Mouse (Mus musculus): ENCODE measurements around the gene Arhgap30. TPM values are rescaled to one million over a fixed set of nuclear protein-coding genes. Genes with fewer than 3 reads are reported as not detected.
A peak's percentile ranks its signal among the peaks of the same experiment; 100 is the strongest.

Arhgap30 gene
- total and polyA plus RNA-seq, 2 experiments from 2014 or later, result 0.65 to 0.81 TPM

DNA sequence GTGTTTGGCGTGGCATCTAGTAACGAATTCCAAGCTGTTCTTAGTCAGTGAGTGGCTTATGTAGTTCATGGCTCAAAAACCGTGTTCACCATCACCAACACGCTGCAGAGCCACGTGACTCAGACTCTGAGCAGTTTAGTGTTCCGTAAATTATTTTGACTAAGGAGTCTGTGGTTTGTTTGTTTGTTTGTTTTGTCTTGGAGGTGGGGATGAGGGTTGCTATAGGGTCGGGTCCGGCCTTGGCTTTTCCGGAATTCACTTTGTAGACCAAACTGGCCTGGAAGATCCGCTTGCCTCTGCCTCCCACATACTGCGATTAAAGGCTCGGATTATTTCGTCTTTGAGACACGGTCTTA lies 42.7 kb upstream of the Arhgap30 start:
- H3K9ac ChIP-seq, result peak overlapping the region; percentile 77
- peaks cover 7% of the 10 kb centered on the region; the same call in 1 of the 2 replicates for H3K9me3 ChIP-seq (ENCODE audit: low read length)
- no peak for TF ChIP-seq CTCF (IDR thresholded peaks at IDR 0.05; ENCODE audit: low read depth)
- peaks cover 16% of the 10 kb centered on the region for H3K4me1 ChIP-seq (ENCODE audit: insufficient read depth)
- ATAC-seq (no peak; the same call in 1 of the 2 replicates), DNase-seq (no peak)
- no peaks in the 10 kb centered on the region for H3K27me3 ChIP-seq (ENCODE audit: insufficient read depth, low read length)
- peaks cover 27% of the 10 kb centered on the region for H3K36me3 ChIP-seq (ENCODE audit: insufficient read depth)
- WGBS, result 2% methylated on average over 14 of the region's 14 CpGs
- peak overlapping the region; percentile 69; the same call in 1 of the 2 replicates for H3K27ac ChIP-seq (ENCODE audit: low read depth, low read length)
- H3K4me3 ChIP-seq (ENCODE audit: low read depth, low read length), result peak overlapping the region; percentile 93
- H3K4me2 ChIP-seq (ENCODE audit: low read depth), result peak overlapping the region; percentile 68

- DNase-seq, result no peak
- Histone ChIP-seq H3K4me1 (ENCODE audit: insufficient read depth) (peaks cover 16% of the 10 kb centered on the region), H3K27me3 (ENCODE audit: insufficient read depth, low read length) (no peaks in the 10 kb centered on the region), H3K27ac (ENCODE audit: low read depth, low read length) (no peak overlapping the region), H3K36me3 (ENCODE audit: insufficient read depth) (peaks cover 2% of the 10 kb centered on the region; the same call in 1 of the 2 replicates), H3K4me3 (ENCODE audit: low read depth, low read length) (no peak overlapping the region), H3K4me2 (ENCODE audit: low read depth) (no peak overlapping the region), H3K9ac (no peak overlapping the region), H3K9me3 (ENCODE audit: low read length) (peaks cover 7% of the 10 kb centered on the region; the same call in 1 of the 2 replicates)
- TF ChIP-seq CTCF (IDR thresholded peaks at IDR 0.05; ENCODE audit: low read depth), result no peak
- WGBS, result 91% methylated on average over 3 of the region's 3 CpGs
- ATAC-seq, result no peak
These were observed 40.1 kb upstream of the Arhgap30 start for GRCm38 (mm10) chr1:171348665-171349064.

DNA sequence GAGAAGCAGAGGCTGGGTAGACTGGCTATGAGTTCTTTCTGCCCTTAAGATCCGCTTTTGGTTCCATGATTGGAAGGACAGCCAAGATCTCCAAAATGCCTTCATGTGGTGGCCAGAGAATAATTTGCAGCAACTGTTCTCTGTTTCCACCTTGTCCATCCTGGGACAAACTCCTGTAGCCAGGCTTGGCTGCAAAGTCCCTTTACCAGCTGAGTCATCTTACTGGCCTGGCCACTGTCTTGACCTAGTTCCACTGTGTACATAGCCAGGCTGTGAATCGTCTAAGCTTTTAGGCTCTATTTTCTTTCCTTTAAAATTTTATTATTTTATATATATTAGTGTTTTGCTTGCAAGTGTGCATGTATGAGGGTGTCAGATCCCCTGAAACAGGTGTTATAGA lies 39.5 kb upstream of the Arhgap30 start:
- H3K4me3 ChIP-seq (ENCODE audit: low read depth, low read length), result no peak overlapping the region
- 89% methylated on average over 2 of the region's 2 CpGs for WGBS
- no peaks in the 10 kb centered on the region for H3K36me3 ChIP-seq (ENCODE audit: insufficient read depth)
- ATAC-seq (no peak), DNase-seq (no peak)
- H3K27ac ChIP-seq (ENCODE audit: low read depth, low read length), result no peak overlapping the region
- H3K27me3 ChIP-seq (ENCODE audit: insufficient read depth, low read length), result no peaks in the 10 kb centered on the region
- TF ChIP-seq CTCF (IDR thresholded peaks at IDR 0.05; ENCODE audit: low read depth), result no peak
- no peak overlapping the region for H3K9ac ChIP-seq
- H3K4me2 ChIP-seq (ENCODE audit: low read depth), result no peak overlapping the region
- peaks cover 7% of the 10 kb centered on the region; the same call in 1 of the 2 replicates for H3K9me3 ChIP-seq (ENCODE audit: low read length)
- peaks cover 16% of the 10 kb centered on the region for H3K4me1 ChIP-seq (ENCODE audit: insufficient read depth)

DNA sequence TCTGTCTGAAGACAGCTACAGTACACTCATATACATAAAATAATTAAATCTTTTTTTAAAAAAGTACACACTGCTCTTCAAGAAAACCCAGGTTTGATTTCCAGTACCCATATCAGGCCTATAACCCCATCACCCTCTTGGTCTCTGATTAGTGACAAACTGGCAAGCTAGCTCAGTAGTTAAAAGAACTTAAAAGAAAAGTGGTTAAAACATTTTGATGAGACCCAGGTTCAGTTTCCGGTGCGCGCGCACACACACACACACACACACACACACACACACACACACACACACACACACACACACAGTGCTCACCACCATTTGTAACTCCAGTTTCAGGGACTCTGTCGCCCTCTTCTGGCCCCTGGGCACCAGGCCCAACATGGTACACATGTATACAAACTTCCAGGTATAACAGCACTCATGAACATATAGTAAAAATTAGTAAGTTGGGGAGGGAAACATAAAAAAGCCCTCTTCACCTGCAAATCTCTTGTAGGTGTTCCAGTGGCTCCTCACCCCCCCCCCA lies 32.9 kb upstream of the Arhgap30 start:
- ATAC-seq, result no peak
- H3K4me2 ChIP-seq (ENCODE audit: low read depth), result no peak overlapping the region
- H3K27me3 ChIP-seq (ENCODE audit: insufficient read depth, low read length), result no peaks in the 10 kb centered on the region
- no peaks in the 10 kb centered on the region for H3K9me3 ChIP-seq (ENCODE audit: low read length)
- H3K27ac ChIP-seq (ENCODE audit: low read depth, low read length), result no peak overlapping the region
- no peak overlapping the region for H3K4me3 ChIP-seq (ENCODE audit: low read depth, low read length)
- no peak overlapping the region for H3K9ac ChIP-seq
- no peak for DNase-seq
- H3K4me1 ChIP-seq (ENCODE audit: insufficient read depth), result no peaks in the 10 kb centered on the region
- TF ChIP-seq CTCF (IDR thresholded peaks at IDR 0.05; ENCODE audit: low read depth), result peak; percentile 57
- peaks cover 20% of the 10 kb centered on the region for H3K36me3 ChIP-seq (ENCODE audit: insufficient read depth)
- WGBS, result 81% methylated on average over 5 of the region's 5 CpGs

- DNase-seq, result no peak
- H3K9me3 ChIP-seq (ENCODE audit: low read length), result no peaks in the 10 kb centered on the region
- peaks cover 20% of the 10 kb centered on the region for H3K36me3 ChIP-seq (ENCODE audit: insufficient read depth)
- no peak for ATAC-seq
- H3K4me3 ChIP-seq (ENCODE audit: low read depth, low read length), result no peak overlapping the region
- H3K27ac ChIP-seq (ENCODE audit: low read depth, low read length), result no peak overlapping the region
- H3K27me3 ChIP-seq (ENCODE audit: insufficient read depth, low read length), result no peaks in the 10 kb centered on the region
- no peak overlapping the region for H3K4me2 ChIP-seq (ENCODE audit: low read depth)
- 96% methylated on average over 2 of the region's 2 CpGs for WGBS
- no peak overlapping the region for H3K9ac ChIP-seq
- H3K4me1 ChIP-seq (ENCODE audit: insufficient read depth), result no peaks in the 10 kb centered on the region
- TF ChIP-seq CTCF (IDR thresholded peaks at IDR 0.05; ENCODE audit: low read depth), result no peak
These were observed 31.9 kb upstream of the Arhgap30 start for GRCm38 (mm10) chr1:171356814-171357213.

DNA sequence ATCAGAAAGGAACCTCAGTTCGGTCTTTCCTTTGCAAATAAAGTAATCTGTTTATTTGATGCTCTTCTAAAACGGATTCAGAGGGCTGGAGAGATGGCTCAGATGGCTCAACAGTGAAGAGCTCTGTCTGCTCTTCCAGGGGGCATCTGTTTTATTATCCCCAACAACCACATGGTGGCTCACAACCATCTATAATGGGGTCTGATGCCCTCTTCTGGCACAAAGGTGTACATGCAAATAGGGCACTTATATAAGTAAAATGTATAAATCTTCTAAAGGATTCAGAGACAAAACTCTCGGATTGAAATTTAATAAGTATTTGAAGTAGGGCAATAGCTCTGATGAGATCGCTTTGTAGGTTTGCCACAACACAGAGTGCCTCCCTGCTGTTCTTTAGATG lies 30.3 kb upstream of the Arhgap30 start:
- no peak overlapping the region for H3K9ac ChIP-seq
- WGBS, result 69% methylated on average over 4 of the region's 4 CpGs
- no peak overlapping the region for H3K4me3 ChIP-seq (ENCODE audit: low read depth, low read length)
- no peaks in the 10 kb centered on the region for H3K27me3 ChIP-seq (ENCODE audit: insufficient read depth, low read length)
- H3K27ac ChIP-seq (ENCODE audit: low read depth, low read length), result no peak overlapping the region
- DNase-seq, result peak; percentile 65
- peak; percentile 83 for TF ChIP-seq CTCF (IDR thresholded peaks at IDR 0.05; ENCODE audit: low read depth)
- no peak for ATAC-seq
- H3K9me3 ChIP-seq (ENCODE audit: low read length), result no peaks in the 10 kb centered on the region
- H3K4me2 ChIP-seq (ENCODE audit: low read depth), result no peak overlapping the region
- H3K4me1 ChIP-seq (ENCODE audit: insufficient read depth), result no peaks in the 10 kb centered on the region
- H3K36me3 ChIP-seq (ENCODE audit: insufficient read depth), result peaks cover 20% of the 10 kb centered on the region

DNA sequence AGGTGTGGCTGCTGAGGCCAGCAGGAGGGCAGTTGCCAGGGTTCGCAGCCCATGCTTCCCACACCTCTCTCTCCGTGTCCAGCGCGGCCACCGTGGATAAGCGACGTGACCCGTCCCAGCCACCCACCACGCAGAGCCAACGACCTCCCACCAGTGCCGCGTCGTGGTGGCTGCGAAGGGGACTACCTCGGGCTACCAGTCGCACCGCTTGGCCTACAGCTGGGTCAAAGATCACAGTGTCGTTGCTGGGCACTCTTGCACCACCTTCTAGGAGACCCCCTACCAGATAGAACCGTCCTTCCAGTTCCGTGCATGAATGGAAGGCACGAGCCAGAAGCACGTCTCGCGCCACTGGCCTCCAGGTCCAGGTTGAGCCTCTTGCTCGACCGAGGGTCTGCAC lies 28.5 kb upstream of the Arhgap30 start:
- peak overlapping the region; percentile 80 for H3K27ac ChIP-seq (ENCODE audit: low read depth, low read length)
- DNase-seq (no peak), ATAC-seq (peak; percentile 19)
- H3K4me1 ChIP-seq (ENCODE audit: insufficient read depth), result no peaks in the 10 kb centered on the region
- peak overlapping the region; percentile 51 for H3K9ac ChIP-seq
- TF ChIP-seq CTCF (IDR thresholded peaks at IDR 0.05; ENCODE audit: low read depth), result no peak
- H3K9me3 ChIP-seq (ENCODE audit: low read length), result no peaks in the 10 kb centered on the region
- peak overlapping the region; percentile 42 for H3K4me3 ChIP-seq (ENCODE audit: low read depth, low read length)
- H3K27me3 ChIP-seq (ENCODE audit: insufficient read depth, low read length), result no peaks in the 10 kb centered on the region
- WGBS, result 5% methylated on average over 26 of the region's 26 CpGs
- H3K36me3 ChIP-seq (ENCODE audit: insufficient read depth), result peaks cover 20% of the 10 kb centered on the region
- H3K4me2 ChIP-seq (ENCODE audit: low read depth), result peak overlapping the region; percentile 97
